Mouse (Mus musculus) left cerebral cortex, postnatal 14 days (tissue): Measurements from ENCODE around the gene Borcs5. TPM values are rescaled to one million over a fixed set of nuclear protein-coding genes. Genes with fewer than 3 reads are reported as not detected.

ENCODE experiments used
- DNase-seq, 2 experiments: peaks; one replicate each; pipeline ENCODE4 v3.0.0; 2021 to 2022; ENCODE audit warnings: low spot score in 2 of 2, mixed read lengths in 1 of 2
- intact Hi-C: fragments of 180-260 bp; cut with DNase I; formaldehyde crosslinking; loops from one replicate; pipeline ENCODE4 v1.15.1; 2025
- total RNA-seq, 2 experiments: library from RNA; stranded (reverse); gene quantifications; 2 replicates each; pipeline ENCODE4 v1.2.3; 2021

Gene Borcs5
- total RNA-seq, 2 experiments from 2014 or later: 28.3 to 30.9 TPM

GRCm38 (mm10) chr6:134736853-134737252, 97.5 kb downstream of the Borcs5 start:
- DNase-seq: no peak
- intact Hi-C loops: no loop called here

- intact Hi-C loops: no loop called here
- DNase-seq: no peak
These were observed 104.3 kb downstream of the Borcs5 start for GRCm38 (mm10) chr6:134743568-134743967.

- no peak for DNase-seq
- intact Hi-C loops: no loop called here
These were observed 106.6 kb downstream of the Borcs5 start for GRCm38 (mm10) chr6:134745876-134746275.

GRCm38 (mm10) chr6:134748126-134748525, 108.8 kb downstream of the Borcs5 start:
- intact Hi-C loops: no loop called here

DNA sequence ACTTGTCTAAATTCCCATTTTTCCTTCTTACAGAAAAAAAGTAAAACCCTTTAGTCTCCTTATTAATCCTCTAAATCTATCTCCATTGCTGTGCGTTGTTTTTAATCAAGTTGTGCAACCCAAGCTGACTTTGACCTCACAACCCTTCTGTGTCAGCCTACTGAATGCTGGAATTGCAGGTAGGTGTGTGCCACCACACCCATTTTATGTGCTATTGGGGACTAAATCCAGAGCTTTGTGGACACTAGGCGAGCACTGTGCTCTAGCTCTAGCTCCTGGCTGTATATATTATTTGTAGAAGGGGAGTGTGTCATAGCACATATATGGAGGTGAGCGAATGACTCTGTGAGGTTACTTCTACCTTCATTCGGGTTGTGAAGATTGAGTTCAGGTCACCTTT, 111.8 kb downstream of the Borcs5 start:
- intact Hi-C loops: no loop called here
- no peak for DNase-seq

More at GRCm38 (mm10) chr6:134748126-134748525, 108.8 kb downstream of the Borcs5 start:
- no peak for DNase-seq

GRCm38 (mm10) chr6:134751883-134752647, 112.8 kb downstream of the Borcs5 start:
- intact Hi-C loops: no loop called here

GRCm38 (mm10) chr6:134753412-134753811, 114.1 kb downstream of the Borcs5 start:
- intact Hi-C loops: no loop called here
- DNase-seq: no peak

More at GRCm38 (mm10) chr6:134751883-134752647, 112.8 kb downstream of the Borcs5 start:
- DNase-seq: no peak

DNA sequence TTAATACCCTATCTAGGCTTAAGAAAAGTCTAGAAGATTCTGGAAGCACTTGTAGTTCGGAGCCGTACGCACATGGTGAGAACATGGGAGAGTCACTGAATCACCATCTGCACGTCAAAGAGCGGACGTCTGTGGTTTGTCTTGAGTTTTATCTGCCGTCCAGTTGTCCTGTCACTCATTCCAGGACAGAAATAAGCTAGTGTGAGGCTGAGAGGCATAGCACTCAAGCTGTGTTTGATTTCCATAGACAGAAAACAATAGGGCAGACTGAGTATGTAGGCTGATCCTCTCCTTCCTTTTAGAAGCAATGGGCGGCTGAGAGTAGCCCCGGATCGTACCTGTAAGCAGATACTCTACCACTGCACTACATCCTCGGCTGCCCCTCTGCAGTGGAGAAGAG, 114.5 kb downstream of the Borcs5 start:
- intact Hi-C loops: no loop called here
- DNase-seq: no peak

GRCm38 (mm10) chr6:134756058-134756457, 116.7 kb downstream of the Borcs5 start:
- no peak for DNase-seq
- intact Hi-C loops: no loop called here

Other genes with a start within 250 kb of the Borcs5 start
- not detected for gene Bcl2l14, start 243.2 kb upstream of the Borcs5 start, total RNA-seq
- gene Lrp6, start 72.5 kb upstream of the Borcs5 start, total RNA-seq: 10 to 100 TPM; 41.5 to 46.1 TPM
- 1 to 10 TPM; 7.5 to 7.8 TPM for gene Mansc1, start 7.0 kb upstream of the Borcs5 start, total RNA-seq
- 1 to 10 TPM; 5.4 to 6.0 TPM for gene Dusp16, start 153.1 kb downstream of the Borcs5 start, total RNA-seq
- gene Crebl2, start 190.6 kb downstream of the Borcs5 start, total RNA-seq: 10 to 100 TPM; 14.2 to 14.6 TPM